Comparison of ENCODE assay signal across 22 mouse cellular contexts in genomic region chr8:82777945-82778344, GRCm38 (mm10). TPM values are rescaled to one million over a fixed set of nuclear protein-coding genes. Genes with fewer than 3 reads are reported as not detected.
DNase-seq lines count a peak whose midpoint lies in the region; ATAC-seq and TF ChIP-seq lines count a peak whose summit lies in the region.
"Had no signal": no experiment of that assay in that cellular context is flagged by ENCODE, and none has a peak within 500 bp of the region (broad histone marks: within the 10 kb centered on the region; RNA-seq: fewer than 3 reads in every experiment).

No protein-coding gene starts in this region.

- H3K36me3 ChIP-seq in intestine, postnatal 0 days (ENCODE audit: control insufficient read depth, insufficient read depth), result no peaks in the 10 kb centered on the region
- no peaks in the 10 kb centered on the region for H3K36me3 ChIP-seq in intestine, embryonic 16.5 days (ENCODE audit: control insufficient read depth, insufficient read depth, low read length)
- H3K36me3 ChIP-seq in forebrain, embryonic 14.5 days (ENCODE audit: control insufficient read depth, insufficient read depth, low read length), result no peaks in the 10 kb centered on the region
- H3K36me3 ChIP-seq: embryonic facial prominence, embryonic 12.5 days; embryonic facial prominence, embryonic 15.5 days; forebrain, embryonic 12.5 days; heart, embryonic 10.5 days; heart, embryonic 13.5 days; hindbrain, embryonic 12.5 days; hindbrain, embryonic 15.5 days had no signal

- 0 out of 2 replicates have a peak, but pooled peaks have one; percentile 40 for ATAC-seq in intestine, postnatal 0 days
- no peak for ATAC-seq in intestine, embryonic 16.5 days
- no peak for ATAC-seq in forebrain, embryonic 14.5 days
- ATAC-seq: forebrain, embryonic 16.5 days had no signal

- no peaks in the 10 kb centered on the region for H3K4me1 ChIP-seq in intestine, postnatal 0 days (replicated peaks; ENCODE audit: control insufficient read depth, insufficient read depth, low read length)
- H3K4me1 ChIP-seq in intestine, embryonic 16.5 days (ENCODE audit: control insufficient read depth, insufficient read depth, low read length), result 0 out of 2 replicates have a peak, but pooled peaks cover 2% of the 10 kb centered on the region
- H3K4me1 ChIP-seq in forebrain, embryonic 14.5 days (ENCODE audit: control insufficient read depth, insufficient read depth, low read length), result peaks cover 7% of the 10 kb centered on the region; the same call in 1 of the 2 replicates

- DNase-seq in MN1 (ENCODE audit: low spot score), result peak; percentile 46
- peak; percentile 75 for DNase-seq in gonadal fat pad, adult 2 months (ENCODE audit: low read depth)
- no peak for DNase-seq in Muller cell, postnatal 12 days (ENCODE audit: inconsistent ontology term)
- no peak for DNase-seq in forebrain, embryonic 14.5 days (ENCODE audit: low spot score)
- DNase-seq: adrenal gland, postnatal 10 days; cerebellum, adult 18-20 months; cerebellum, adult 9-10 months; cerebellum, postnatal 14 days; gastrocnemius, adult 2 months; gastrocnemius, postnatal 14 days; heart, adult 2 months; heart, postnatal 14 days had no signal

- TF ChIP-seq CTCF in intestine, postnatal 0 days (IDR thresholded peaks at IDR 0.05; ENCODE audit: low read depth), result no peak

- no peaks in the 10 kb centered on the region for H3K9me3 ChIP-seq in intestine, postnatal 0 days (ENCODE audit: control insufficient read depth)
- no peaks in the 10 kb centered on the region for H3K9me3 ChIP-seq in intestine, embryonic 16.5 days (ENCODE audit: control insufficient read depth, low read length)
- no peaks in the 10 kb centered on the region for H3K9me3 ChIP-seq in forebrain, embryonic 14.5 days (replicated peaks; ENCODE audit: control insufficient read depth, low read length)
- H3K9me3 ChIP-seq: embryonic facial prominence, embryonic 12.5 days; embryonic facial prominence, embryonic 15.5 days; forebrain, embryonic 12.5 days; heart, embryonic 10.5 days; heart, embryonic 13.5 days; hindbrain, embryonic 12.5 days; hindbrain, embryonic 15.5 days had no signal

- no peak overlapping the region for H3K27ac ChIP-seq in intestine, postnatal 0 days (ENCODE audit: low read depth, low read length)
- no peak overlapping the region for H3K27ac ChIP-seq in intestine, embryonic 16.5 days (ENCODE audit: low read length)
- H3K27ac ChIP-seq in forebrain, embryonic 14.5 days (ENCODE audit: low read depth, low read length), result no peak overlapping the region
- H3K27ac ChIP-seq: embryonic facial prominence, embryonic 12.5 days; embryonic facial prominence, embryonic 15.5 days; forebrain, embryonic 12.5 days; gastrocnemius, adult 2 months; heart, adult 2 months; heart, embryonic 10.5 days; heart, embryonic 13.5 days; hindbrain, embryonic 12.5 days; hindbrain, embryonic 15.5 days had no signal

- 27% methylated on average over 3 of the region's 3 CpGs for WGBS in intestine, postnatal 0 days
- WGBS in intestine, embryonic 16.5 days, result 28% methylated on average over 3 of the region's 3 CpGs
- WGBS in forebrain, embryonic 14.5 days, result 93% methylated on average over 3 of the region's 3 CpGs

- H3K4me3 ChIP-seq in intestine, postnatal 0 days (ENCODE audit: low read depth, low read length), result no peak overlapping the region
- H3K4me3 ChIP-seq in intestine, embryonic 16.5 days (ENCODE audit: low read length), result no peak overlapping the region
- H3K4me3 ChIP-seq in forebrain, embryonic 14.5 days (ENCODE audit: low read depth, low read length), result no peak overlapping the region
- H3K4me3 ChIP-seq: embryonic facial prominence, embryonic 12.5 days; embryonic facial prominence, embryonic 15.5 days; forebrain, embryonic 12.5 days; gastrocnemius, adult 2 months; heart, adult 2 months; heart, embryonic 10.5 days; heart, embryonic 13.5 days; hindbrain, embryonic 12.5 days; hindbrain, embryonic 15.5 days had no signal

- H3K27me3 ChIP-seq in intestine, postnatal 0 days (replicated peaks; ENCODE audit: control insufficient read depth, insufficient read depth, low read length), result no peaks in the 10 kb centered on the region
- H3K27me3 ChIP-seq in intestine, embryonic 16.5 days (replicated peaks; ENCODE audit: control insufficient read depth, insufficient read depth, low read length), result no peaks in the 10 kb centered on the region
- H3K27me3 ChIP-seq in forebrain, embryonic 14.5 days (replicated peaks; ENCODE audit: control insufficient read depth, insufficient read depth, low read length), result no peaks in the 10 kb centered on the region
- H3K27me3 ChIP-seq: embryonic facial prominence, embryonic 12.5 days; embryonic facial prominence, embryonic 15.5 days; forebrain, embryonic 12.5 days; hindbrain, embryonic 12.5 days; hindbrain, embryonic 15.5 days had no signal

- no peak overlapping the region for H3K9ac ChIP-seq in intestine, postnatal 0 days (ENCODE audit: low read depth, low read length)
- no peak overlapping the region for H3K9ac ChIP-seq in intestine, embryonic 16.5 days (ENCODE audit: low read depth, low read length)
- no peak overlapping the region for H3K9ac ChIP-seq in forebrain, embryonic 14.5 days (ENCODE audit: low read length)
- H3K9ac ChIP-seq: embryonic facial prominence, embryonic 12.5 days; embryonic facial prominence, embryonic 15.5 days; forebrain, embryonic 12.5 days; heart, embryonic 13.5 days; hindbrain, embryonic 12.5 days; hindbrain, embryonic 15.5 days had no signal

- no peak overlapping the region for H3K4me2 ChIP-seq in intestine, postnatal 0 days (replicated peaks; ENCODE audit: low read depth)
- no peak overlapping the region for H3K4me2 ChIP-seq in intestine, embryonic 16.5 days (ENCODE audit: low read depth, low read length)
- H3K4me2 ChIP-seq in forebrain, embryonic 14.5 days (ENCODE audit: low read length), result no peak overlapping the region
- H3K4me2 ChIP-seq: embryonic facial prominence, embryonic 12.5 days; embryonic facial prominence, embryonic 15.5 days; forebrain, embryonic 12.5 days; heart, embryonic 13.5 days; hindbrain, embryonic 12.5 days; hindbrain, embryonic 15.5 days had no signal

RNA-seq across cellular contexts. Expression of gene Zfp330, which starts 4.0 kb away (rescaled TPM):
- polyA plus RNA-seq in intestine, postnatal 0 days (2015; fragmentation: Nextera tagmentation; extraction: Ambion mirVana), result 31.9 and 33.1 TPM in 2 replicates
- 55.8 and 55.9 TPM in 2 replicates for polyA plus RNA-seq in intestine, embryonic 16.5 days (2015; fragmentation: Nextera tagmentation; extraction: Ambion mirVana)
- 19.0 and 20.1 TPM in 2 replicates for polyA plus RNA-seq in gonadal fat pad, adult 2 months (2012; rRNA removed)
- polyA plus RNA-seq in forebrain, embryonic 14.5 days (2014; fragmentation: Nextera tagmentation; extraction: Ambion mirVana), result 81.6 and 84.2 TPM in 2 replicates

Comparison
In these comparisons a context has a peak if more than half of its experiments do, and no peak if none do; other contexts are left out.
1. DNase-seq: peak in MN1 (single experiment) and gonadal fat pad, adult 2 months (single experiment); none in Muller cell, postnatal 12 days (single experiment) and forebrain, embryonic 14.5 days (single experiment).